Comparison of ENCODE assay signal across 8 mouse cellular contexts in genomic region chr7:113513963-113514649, GRCm38 (mm10). TPM values are rescaled to one million over a fixed set of nuclear protein-coding genes. Genes with fewer than 3 reads are reported as not detected.
DNase-seq lines count a peak whose midpoint lies in the region; ATAC-seq lines count a peak whose summit lies in the region.

No protein-coding gene starts in this region.

- peak overlapping the region; percentile 93 for H3K4me3 ChIP-seq in kidney, embryonic 16.5 days (ENCODE audit: low read length)
- H3K4me3 ChIP-seq in midbrain, embryonic 14.5 days (replicated peaks; ENCODE audit: low read depth, low read length), result peak overlapping the region; percentile 100

- peaks cover 23% of the 10 kb centered on the region for H3K4me1 ChIP-seq in kidney, embryonic 16.5 days (ENCODE audit: insufficient read depth, low read length)
- peaks cover 22% of the 10 kb centered on the region for H3K4me1 ChIP-seq in midbrain, embryonic 14.5 days (ENCODE audit: control insufficient read depth, insufficient read depth, low read length)

- ATAC-seq in erythroblast, adult 5-6 weeks (replicated peaks; ENCODE audit: low FRiP score, poor library complexity, severe bottlenecking), result peak; percentile 57
- ATAC-seq in kidney, embryonic 16.5 days (ENCODE audit: low FRiP score, low TSS enrichment), result peak; percentile 86
- peak; percentile 77 for ATAC-seq in midbrain, embryonic 14.5 days (ENCODE audit: low FRiP score, low TSS enrichment)

- no peaks in the 10 kb centered on the region for H3K9me3 ChIP-seq in kidney, embryonic 16.5 days (ENCODE audit: low read length)
- no peaks in the 10 kb centered on the region for H3K9me3 ChIP-seq in midbrain, embryonic 14.5 days (ENCODE audit: control insufficient read depth, low read length)

- H3K27ac ChIP-seq in kidney, embryonic 16.5 days (ENCODE audit: low read length), result peak overlapping the region; percentile 95
- H3K27ac ChIP-seq in midbrain, embryonic 14.5 days (replicated peaks; ENCODE audit: low read depth, low read length), result peak overlapping the region; percentile 96

- WGBS in kidney, embryonic 16.5 days, result under 1% methylated on average over 42 of the region's 45 CpGs
- under 1% methylated on average over 44 of the region's 45 CpGs for WGBS in midbrain, embryonic 14.5 days

- peak overlapping the region; percentile 70 for H3K4me2 ChIP-seq in kidney, embryonic 16.5 days (replicated peaks; ENCODE audit: low read depth, low read length)
- H3K4me2 ChIP-seq in midbrain, embryonic 14.5 days (ENCODE audit: low read length), result peak overlapping the region; percentile 82

- DNase-seq in left cerebral cortex, adult 8-10 months (ENCODE audit: low spot score in 2 of 2), result peak; percentile 5 to 10
- DNase-seq in left cerebral cortex, adult 9 months (ENCODE audit: low spot score in 2 of 2), result no peak
- DNase-seq in NIH3T3 (ENCODE audit: low read depth), result peak; percentile 41
- DNase-seq in midbrain, embryonic 14.5 days, result no peak
- DNase-seq in urinary bladder, postnatal 25 days (ENCODE audit: low spot score), result no peak
- DNase-seq in cerebellum, adult 8-10 months, result no peak

- peak overlapping the region; percentile 95 for H3K9ac ChIP-seq in kidney, embryonic 16.5 days (replicated peaks; ENCODE audit: low read length)
- peak overlapping the region; percentile 95 for H3K9ac ChIP-seq in midbrain, embryonic 14.5 days (replicated peaks; ENCODE audit: low read length)

- no peaks in the 10 kb centered on the region for H3K36me3 ChIP-seq in kidney, embryonic 16.5 days (ENCODE audit: insufficient read depth, low read length)
- H3K36me3 ChIP-seq in midbrain, embryonic 14.5 days (ENCODE audit: control insufficient read depth, insufficient read depth, low read length), result no peaks in the 10 kb centered on the region

- 0 out of 2 replicates have a peak, but pooled peaks cover 2% of the 10 kb centered on the region for H3K27me3 ChIP-seq in kidney, embryonic 16.5 days (ENCODE audit: insufficient read depth, low read length)
- H3K27me3 ChIP-seq in midbrain, embryonic 14.5 days (ENCODE audit: control insufficient read depth, insufficient read depth, low read length), result no peaks in the 10 kb centered on the region

RNA-seq across cellular contexts. Expression of gene Far1, which starts 0.5 kb away (rescaled TPM):
- total RNA-seq in left cerebral cortex, adult 8-10 months (2022), result 100 to 1,000 TPM; 107 to 116 (median 111) TPM
- 41.9 and 65.2 TPM in 2 replicates for total RNA-seq in erythroblast, adult 5-6 weeks (2015; ENCODE audit: low replicate concordance)
- 48.3 and 56.2 TPM in 2 replicates for total RNA-seq in erythroblast, adult 5-6 weeks (2017; ENCODE audit: low replicate concordance)
- polyA plus RNA-seq in kidney, embryonic 16.5 days (2015; fragmentation: Nextera tagmentation; extraction: Ambion mirVana), result 98.3 and 100.0 TPM in 2 replicates
- 64.9 and 75.5 TPM in 2 replicates for polyA plus RNA-seq in midbrain, embryonic 14.5 days (2014; fragmentation: Nextera tagmentation; extraction: Ambion mirVana)

Comparison
In these comparisons a context has a peak if more than half of its experiments do, and no peak if none do; other contexts are left out.
1. DNase-seq: peak in left cerebral cortex, adult 8-10 months (2 of 2) and NIH3T3 (single experiment); none in left cerebral cortex, adult 9 months (0 of 2), midbrain, embryonic 14.5 days (single experiment), urinary bladder, postnatal 25 days (single experiment) and cerebellum, adult 8-10 months (single experiment).
2. Peak in every context shown above with its lines, with median percentiles within 50 percentile points of each other: ATAC-seq.